Mouse (Mus musculus) forebrain, embryonic 11.5 days (tissue): Measurements from ENCODE around the gene Fads1. TPM values are rescaled to one million over a fixed set of nuclear protein-coding genes. Genes with fewer than 3 reads are reported as not detected.
"Not testable (repeated sequence)": the region's sequence is repeated elsewhere in the genome, so short reads cannot be mapped to it uniquely, and the experiment has no call there.

Experiments
- ATAC-seq: fragments of 200-750 bp; cut with Nextera tagmentation; replicated peaks from 2 replicates; pipeline ENCODE4 v1.8.0; 2017; ENCODE audit warnings: moderate TSS enrichment; ENCODE audit not compliant: low FRiP score
- DNase-seq: peaks from one replicate; pipeline ENCODE4 v3.0.0-alpha.2; 2017; ENCODE audit warnings: low spot score
- H3K27ac ChIP-seq: fragments of 300-500 bp; sonication (generic); 2 replicates; pipeline ENCODE4 v1.5.1; 2014; ENCODE audit warnings: low read depth, low read length
- H3K27me3 ChIP-seq: fragments of 300-500 bp; sonication (generic); 2 replicates; pipeline ENCODE4 v1.6.1; 2014; ENCODE audit warnings: mild to moderate bottlenecking, low read length, mixed read lengths; ENCODE audit not compliant: control insufficient read depth, insufficient read depth
- H3K36me3 ChIP-seq: fragments of 300-500 bp; sonication (generic); 2 replicates; pipeline ENCODE4 v1.6.1; 2014; ENCODE audit warnings: mild to moderate bottlenecking, low read length, moderate library complexity, mixed read lengths; ENCODE audit not compliant: control insufficient read depth, insufficient read depth
- H3K4me1 ChIP-seq: fragments of 300-500 bp; sonication (generic); replicated peaks from 2 replicates; pipeline ENCODE4 v1.6.1; 2014; ENCODE audit warnings: low read length, mixed read lengths; ENCODE audit not compliant: control insufficient read depth, insufficient read depth
- H3K4me2 ChIP-seq: fragments of 300-500 bp; sonication (generic); 2 replicates; pipeline ENCODE4 v1.6.1; 2014; ENCODE audit warnings: low read depth, mild to moderate bottlenecking, low read length, moderate library complexity, mixed read lengths; ENCODE audit not compliant: severe bottlenecking
- H3K4me3 ChIP-seq: fragments of 300-500 bp; sonication (generic); 2 replicates; pipeline ENCODE4 v1.5.1; 2014; ENCODE audit warnings: low read depth, low read length
- H3K9ac ChIP-seq: fragments of 300-500 bp; sonication (generic); 2 replicates; pipeline ENCODE4 v1.6.1; 2014; ENCODE audit warnings: low read length
- H3K9me3 ChIP-seq: fragments of 300-500 bp; sonication (generic); 2 replicates; pipeline ENCODE4 v1.6.1; 2016; ENCODE audit warnings: low read length, mixed read lengths; ENCODE audit not compliant: control insufficient read depth
- WGBS: fragments of 180-500 bp; shearing (Covaris S2); extraction: QIAGEN DNeasy Blood & Tissue Kit; methylation state at CpG from one replicate; pipeline ENCODE4 v1.1.7; 2014; 5-methylcytosine and 5-hydroxymethylcytosine counted together
- polyA plus RNA-seq: library from polyadenylated mRNA; unstranded; fragments of >200 nt; fragmentation: Nextera tagmentation; extraction: Ambion mirVana; gene quantifications from 2 replicates; pipeline ENCODE4 v1.2.1, GENCODE M21; 2014

Fads1 gene
- polyA plus RNA-seq, 1 experiment from 2014 or later: 192 TPM

- H3K4me1 ChIP-seq: no peaks in the 10 kb centered on the region
- WGBS: 92% methylated on average over 3 of the region's 3 CpGs
- no peaks in the 10 kb centered on the region for H3K27me3 ChIP-seq
- H3K36me3 ChIP-seq: no peaks in the 10 kb centered on the region
- H3K9ac ChIP-seq: no peak overlapping the region
- H3K4me3 ChIP-seq: no peak overlapping the region
- no peak overlapping the region for H3K4me2 ChIP-seq
- ATAC-seq (no peak), DNase-seq (no peak)
- H3K27ac ChIP-seq: no peak overlapping the region
- no peaks in the 10 kb centered on the region for H3K9me3 ChIP-seq
These were observed 18.8 kb upstream of the Fads1 start for GRCm38 (mm10) chr19:10163896-10164295.

DNA sequence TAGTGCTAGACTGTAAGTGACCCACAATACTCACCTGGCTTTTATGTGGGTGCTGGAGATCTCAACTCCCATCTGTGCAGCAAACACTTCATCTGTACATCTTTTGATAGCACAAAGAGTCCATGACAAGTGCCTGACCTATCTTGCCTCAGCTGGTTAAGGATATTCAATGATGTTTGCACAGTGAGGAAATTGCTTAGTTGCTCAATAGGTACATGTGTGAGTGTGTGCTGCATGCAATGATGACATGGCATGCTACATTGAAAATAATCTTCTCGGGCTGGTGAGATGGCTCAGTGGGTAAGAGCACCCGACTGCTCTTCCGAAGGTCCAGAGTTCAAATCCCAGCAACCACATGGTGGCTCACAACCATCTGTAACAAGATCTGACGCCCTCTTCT, 16.8 kb upstream of the Fads1 start:
- WGBS: 90% methylated on average over 3 of the region's 4 CpGs
- not testable (repeated sequence) for H3K4me1 ChIP-seq, H3K9me3 ChIP-seq

DNA sequence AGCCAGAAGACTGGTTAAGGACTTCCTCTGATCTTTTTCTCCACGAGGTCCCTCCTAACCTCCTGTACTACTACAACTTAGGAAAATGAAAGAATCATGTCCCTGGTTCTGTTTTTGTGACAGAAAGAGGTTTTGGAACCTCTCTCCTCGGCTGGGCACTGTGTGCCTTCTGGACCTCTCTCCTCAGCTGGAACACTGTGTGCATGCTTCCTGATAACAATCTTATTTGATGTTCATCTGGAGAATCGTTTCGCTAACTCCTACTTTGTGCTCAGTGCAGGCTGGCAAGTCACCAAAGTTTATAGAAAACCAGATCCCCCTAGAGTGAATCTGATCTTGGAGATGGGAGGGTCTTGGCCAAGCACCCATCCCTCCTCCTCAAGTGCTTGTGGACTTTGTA, 15.6 kb upstream of the Fads1 start:
- DNase-seq (no peak), ATAC-seq (no peak)
- Histone ChIP-seq H3K4me3 (no peak overlapping the region), H3K4me2 (no peak overlapping the region), H3K36me3 (no peaks in the 10 kb centered on the region), H3K9me3 (no peaks in the 10 kb centered on the region), H3K27ac (no peak overlapping the region), H3K4me1 (no peaks in the 10 kb centered on the region), H3K9ac (no peak overlapping the region), H3K27me3 (no peaks in the 10 kb centered on the region)
- 80% methylated on average over 4 of the region's 4 CpGs for WGBS

More for the DNA sequence above, 16.8 kb upstream of the Fads1 start:
- DNase-seq, H3K4me3 ChIP-seq, H3K27ac ChIP-seq, H3K36me3 ChIP-seq, H3K27me3 ChIP-seq, H3K4me2 ChIP-seq, H3K9ac ChIP-seq, ATAC-seq: not testable (repeated sequence)

- Histone ChIP-seq H3K4me1 (no peaks in the 10 kb centered on the region), H3K4me3 (no peak overlapping the region), H3K27ac (no peak overlapping the region), H3K36me3 (no peaks in the 10 kb centered on the region), H3K9me3 (no peaks in the 10 kb centered on the region), H3K27me3 (no peaks in the 10 kb centered on the region), H3K9ac (no peak overlapping the region), H3K4me2 (no peak overlapping the region)
- 86% methylated on average over 1 of the region's 1 CpGs for WGBS
- no peak for DNase-seq
- no peak for ATAC-seq
These were observed 14.7 kb upstream of the Fads1 start for GRCm38 (mm10) chr19:10167951-10168350.

DNA sequence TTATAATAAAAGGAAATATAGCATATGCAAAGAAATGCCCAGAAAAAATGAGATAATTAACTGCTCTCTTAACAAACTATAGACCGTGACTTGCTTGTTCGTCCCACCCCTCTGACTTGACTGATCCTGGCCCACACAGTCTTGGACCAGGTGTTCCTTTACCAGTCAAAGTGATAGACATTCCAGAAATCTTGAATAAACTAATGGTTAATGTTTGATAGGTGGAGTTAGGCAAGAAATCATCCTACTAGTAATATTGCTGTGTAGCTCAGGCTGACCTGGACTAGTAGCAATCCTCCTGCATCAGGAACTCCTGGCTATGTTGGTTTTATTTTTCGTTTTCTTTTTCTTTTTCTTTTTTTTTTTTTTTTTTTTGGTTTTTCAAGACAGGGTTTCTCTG, 14.2 kb upstream of the Fads1 start:
- 90% methylated on average over 3 of the region's 3 CpGs for WGBS
- H3K4me2 ChIP-seq: no peak overlapping the region
- H3K9ac ChIP-seq: no peak overlapping the region
- no peak overlapping the region for H3K4me3 ChIP-seq
- H3K27me3 ChIP-seq: no peaks in the 10 kb centered on the region
- no peaks in the 10 kb centered on the region for H3K9me3 ChIP-seq
- no peak for DNase-seq
- no peak overlapping the region for H3K27ac ChIP-seq
- H3K4me1 ChIP-seq: no peaks in the 10 kb centered on the region
- ATAC-seq: no peak
- no peaks in the 10 kb centered on the region for H3K36me3 ChIP-seq

DNA sequence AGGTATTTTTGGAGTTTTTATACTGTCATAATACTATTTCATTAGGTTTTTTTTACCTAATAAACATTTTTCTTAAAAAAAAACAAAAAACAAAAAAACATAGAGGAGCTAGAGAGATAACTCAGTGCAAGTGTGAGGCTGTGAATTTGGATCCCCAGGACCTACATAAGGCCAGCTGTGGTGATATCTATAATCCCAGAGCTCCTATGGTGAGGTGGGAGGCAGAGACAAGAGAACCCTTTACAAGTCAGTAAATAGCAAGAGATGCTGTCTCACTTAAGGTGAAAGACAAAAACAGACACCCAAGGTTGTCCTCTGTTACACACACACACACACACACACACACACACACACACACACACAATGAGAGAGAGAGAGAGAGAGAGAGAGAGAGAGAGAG, 13.5 kb upstream of the Fads1 start:
- Histone ChIP-seq H3K27ac (no peak overlapping the region), H3K9ac (no peak overlapping the region), H3K4me3 (no peak overlapping the region), H3K4me2 (no peak overlapping the region), H3K27me3 (no peaks in the 10 kb centered on the region), H3K36me3 (no peaks in the 10 kb centered on the region), H3K9me3 (no peaks in the 10 kb centered on the region), H3K4me1 (no peaks in the 10 kb centered on the region)
- ATAC-seq: no peak
- no peak for DNase-seq

DNA sequence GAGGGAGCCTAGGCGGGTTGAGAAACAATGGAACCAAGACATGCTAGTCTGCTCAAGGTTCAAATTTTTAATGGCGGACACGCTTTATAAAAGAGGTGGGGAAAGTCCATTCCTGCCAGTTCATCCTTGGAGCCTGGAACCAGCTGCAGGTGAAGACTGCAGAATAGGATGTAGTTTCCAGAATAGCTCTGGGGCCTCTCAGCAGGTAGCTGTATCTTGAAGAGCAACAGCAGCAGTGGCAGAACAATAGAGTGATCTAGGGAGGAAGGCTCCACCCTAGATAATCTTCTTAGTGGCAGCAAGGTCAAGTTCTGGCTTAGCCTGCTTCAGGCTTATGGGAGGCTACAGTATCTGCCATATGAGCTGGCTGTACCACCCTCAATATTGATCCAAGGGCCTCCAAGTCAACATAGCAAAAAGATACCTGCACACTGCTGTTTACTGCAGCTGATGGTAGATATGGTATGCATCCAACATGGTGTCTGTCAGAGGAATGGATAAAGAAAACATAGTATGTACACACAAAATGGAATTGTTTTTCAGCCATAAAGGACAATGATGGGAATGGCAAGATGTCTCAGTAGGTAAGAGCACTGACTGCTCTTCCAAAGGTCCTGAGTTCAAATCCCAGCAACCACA, 12.9 kb upstream of the Fads1 start:
- ATAC-seq, DNase-seq, H3K27me3 ChIP-seq, H3K27ac ChIP-seq, H3K4me1 ChIP-seq, H3K4me2 ChIP-seq, H3K4me3 ChIP-seq, H3K36me3 ChIP-seq, H3K9me3 ChIP-seq, H3K9ac ChIP-seq: not testable (repeated sequence)
- 86% methylated on average over 3 of the region's 3 CpGs for WGBS

- Histone ChIP-seq H3K27me3 (no peaks in the 10 kb centered on the region), H3K4me1 (no peaks in the 10 kb centered on the region), H3K27ac (no peak overlapping the region), H3K9me3 (no peaks in the 10 kb centered on the region), H3K4me2 (no peak overlapping the region), H3K4me3 (no peak overlapping the region), H3K9ac (no peak overlapping the region), H3K36me3 (no peaks in the 10 kb centered on the region)
- 31% methylated on average over 1 of the region's 1 CpGs for WGBS
- DNase-seq: no peak
- no peak for ATAC-seq
These were observed 12.2 kb upstream of the Fads1 start for GRCm38 (mm10) chr19:10170466-10170865.

DNA sequence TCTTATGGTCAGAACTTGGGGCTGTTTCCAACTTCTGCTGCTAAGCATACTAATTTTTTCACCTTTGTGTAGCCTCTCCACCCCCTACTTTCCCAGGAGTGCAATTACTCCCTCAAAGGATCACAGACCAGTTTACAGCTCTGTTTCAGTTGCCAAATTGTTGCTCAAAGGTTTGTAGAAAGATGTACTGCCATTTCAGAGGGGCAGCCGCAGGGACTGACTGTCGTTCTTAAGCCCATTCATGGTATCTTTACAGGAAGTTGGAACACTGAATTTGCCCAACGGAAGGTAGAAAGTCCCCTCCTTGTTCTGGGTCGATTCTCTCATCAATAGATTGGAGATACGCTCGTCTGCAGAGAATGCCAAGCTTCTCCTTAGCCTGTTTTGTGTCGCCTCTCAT, 11.3 kb upstream of the Fads1 start:
- WGBS: 91% methylated on average over 7 of the region's 7 CpGs
- no peaks in the 10 kb centered on the region for H3K36me3 ChIP-seq

More for the DNA sequence above, 11.3 kb upstream of the Fads1 start:
- no peaks in the 10 kb centered on the region for H3K9me3 ChIP-seq
- no peak overlapping the region for H3K4me3 ChIP-seq
- no peak overlapping the region for H3K4me2 ChIP-seq
- no peak overlapping the region for H3K9ac ChIP-seq
- no peaks in the 10 kb centered on the region for H3K4me1 ChIP-seq
- DNase-seq: no peak
- ATAC-seq: no peak
- no peaks in the 10 kb centered on the region for H3K27me3 ChIP-seq
- no peak overlapping the region for H3K27ac ChIP-seq
